Mouse (Mus musculus) layer of hippocampus, postnatal 25 days (tissue): ENCODE results near the gene Bcl7b. TPM values are rescaled to one million over a fixed set of nuclear protein-coding genes. Genes with fewer than 3 reads are reported as not detected.
"Not testable (repeated sequence)": the region's sequence is repeated elsewhere in the genome, so short reads cannot be mapped to it uniquely, and the experiment has no call there.

Experiments used
- DNase-seq, 2 experiments: peaks; one replicate each; pipeline ENCODE4 v3.0.0; 2022; ENCODE audit warnings: mixed read lengths in 2 of 2, low spot score in 1 of 2; ENCODE audit errors: extremely low spot score in 1 of 2
- microRNA-seq, 2 experiments: library from miRNA; unstranded; fragments of <30 nt; microRNA quantifications; one replicate each; pipeline ENCODE4 v1.2.0; 2021
- total RNA-seq, 2 experiments: library from RNA; stranded (reverse); gene quantifications; 2 replicates each; pipeline ENCODE4 v1.2.3; 2021

The Bcl7b gene
- total RNA-seq, 2 experiments from 2014 or later: 49.6 to 53.7 TPM

DNA sequence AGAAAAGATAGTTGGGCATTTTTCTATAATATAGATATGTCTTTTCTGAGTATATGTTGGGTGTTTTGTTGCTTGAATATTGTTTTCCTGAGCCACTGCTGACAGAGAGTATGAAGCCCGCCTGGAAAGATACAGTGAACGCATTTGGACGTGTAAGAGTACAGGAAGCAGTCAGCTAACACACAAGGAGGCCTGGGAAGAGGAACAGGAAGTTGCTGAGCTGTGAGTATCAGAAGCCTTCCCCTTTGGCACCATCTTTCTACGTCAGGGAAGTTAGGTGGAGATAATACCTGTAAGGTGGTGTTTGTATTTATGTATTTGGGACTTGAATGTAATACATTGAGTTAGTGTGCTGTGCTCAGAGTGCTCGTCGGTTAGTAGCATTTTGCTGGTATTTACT is 28.3 kb downstream of the Bcl7b start:
- no peak for DNase-seq

DNA sequence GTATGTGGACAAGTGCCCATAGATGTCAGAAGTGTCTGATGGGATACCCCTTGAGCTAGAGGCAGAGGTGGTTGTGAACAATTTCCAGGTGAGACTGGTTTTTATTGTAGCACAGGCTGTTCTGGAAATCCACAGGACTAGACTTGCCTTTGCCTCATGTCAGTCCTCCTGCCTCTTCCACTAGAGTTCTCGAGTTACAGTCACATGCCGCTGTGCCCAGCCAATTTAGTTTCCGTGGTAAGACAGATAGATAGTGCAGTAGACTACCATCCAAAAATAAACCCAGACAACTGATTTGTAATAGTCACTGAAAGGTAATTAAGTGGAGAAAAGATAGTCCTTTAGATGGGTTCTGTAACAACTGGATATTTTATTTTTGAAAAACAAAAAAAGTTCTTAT is 34.7 kb downstream of the Bcl7b start:
- DNase-seq: no peak

DNA sequence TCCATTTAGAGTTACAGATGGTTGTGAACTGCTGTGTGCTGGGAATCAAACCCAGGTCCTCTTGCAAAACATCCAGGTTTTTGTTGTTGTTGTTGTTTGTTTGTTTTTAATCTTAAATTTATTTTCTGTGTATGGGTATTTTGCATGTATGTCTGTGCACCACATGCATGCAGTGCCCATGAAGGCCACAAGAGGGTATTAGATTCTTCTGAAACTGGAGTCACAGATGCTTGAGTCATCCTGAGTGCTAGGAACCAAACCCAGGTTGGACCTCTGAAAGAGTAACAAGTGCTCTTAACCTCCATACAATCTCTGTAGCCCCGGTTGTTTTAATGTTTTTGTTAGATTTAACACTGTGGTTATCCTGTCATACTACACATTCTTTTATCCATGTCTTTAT is 40.1 kb downstream of the Bcl7b start:
- no peak for DNase-seq

DNA sequence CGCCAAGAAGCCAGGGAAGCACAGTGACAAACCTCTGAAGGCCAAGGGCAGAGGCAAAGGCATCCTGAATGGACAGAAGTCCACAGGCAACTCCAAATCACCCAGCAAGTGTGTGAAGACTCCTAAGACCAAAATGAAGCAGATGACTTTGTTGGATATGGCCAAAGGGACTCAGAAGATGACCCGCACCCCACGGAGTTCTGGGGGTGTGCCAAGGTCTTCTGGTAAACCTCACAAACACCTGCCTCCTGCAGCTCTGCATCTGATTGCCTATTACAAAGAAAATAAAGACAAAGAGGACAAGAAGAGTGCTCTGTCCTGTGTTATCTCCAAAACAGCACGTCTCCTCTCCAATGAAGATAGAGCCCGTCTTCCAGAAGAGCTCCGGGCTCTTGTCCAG is 48.8 kb downstream of the Bcl7b start:
- no peak for DNase-seq

DNA sequence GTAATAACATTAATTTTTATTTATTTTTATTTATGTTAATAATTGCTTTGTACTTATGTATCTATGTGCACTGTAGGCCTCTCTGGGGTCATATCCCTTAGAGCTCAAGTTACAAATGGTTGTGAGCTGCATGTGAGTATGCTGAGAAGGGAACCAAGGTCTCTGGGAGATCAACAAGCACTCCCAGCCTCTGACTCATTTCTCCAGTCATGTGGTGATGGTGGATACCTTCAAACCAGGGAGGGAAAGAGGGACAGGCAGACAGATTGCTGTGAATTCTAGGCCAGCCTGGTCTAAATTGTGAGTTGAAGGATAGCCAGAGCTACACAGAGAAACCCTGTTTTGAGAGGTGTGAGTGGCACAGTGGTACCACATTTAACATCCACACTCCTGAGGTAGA is 52.9 kb downstream of the Bcl7b start:
- no peak for DNase-seq

DNA sequence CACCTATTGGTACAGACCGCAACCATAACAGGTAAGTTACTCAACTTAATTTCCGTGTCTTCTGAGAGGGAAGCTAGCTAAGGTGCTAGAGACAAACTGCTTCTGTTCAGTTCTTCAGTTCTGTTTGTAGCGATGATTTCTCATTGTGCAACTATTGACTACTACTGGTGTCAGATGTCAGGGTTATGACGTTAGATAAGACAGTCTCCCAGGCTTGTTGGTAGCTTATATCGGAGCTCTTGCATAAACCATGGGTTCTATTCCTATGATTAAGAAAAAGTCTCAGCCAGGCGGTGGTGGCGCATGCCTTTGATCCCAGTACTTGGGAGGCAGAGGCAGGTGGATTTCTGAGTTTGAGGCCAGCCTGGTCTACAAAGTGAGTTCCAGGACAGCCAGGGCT is 54.0 kb downstream of the Bcl7b start:
- no peak for DNase-seq

DNA sequence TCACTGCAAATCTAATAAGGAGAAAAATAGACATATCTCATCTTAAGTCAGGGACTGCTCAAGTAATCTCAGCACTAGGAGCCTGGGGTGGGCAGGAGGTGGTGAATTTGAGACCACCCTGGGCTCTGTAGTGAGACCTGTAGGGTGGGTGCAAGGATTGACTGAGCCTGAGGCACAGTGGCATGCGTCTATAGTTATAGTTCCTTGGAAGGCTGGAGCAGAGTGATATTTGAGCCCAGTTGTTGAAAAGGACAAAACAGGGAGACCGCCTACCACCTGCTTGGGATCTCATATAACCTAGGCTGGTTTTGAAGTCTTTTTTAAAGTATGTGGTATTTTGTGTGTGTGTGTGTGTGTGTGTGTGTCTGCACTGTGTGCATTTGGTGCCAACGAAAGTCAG is 56.1 kb downstream of the Bcl7b start:
- DNase-seq: no peak

DNA sequence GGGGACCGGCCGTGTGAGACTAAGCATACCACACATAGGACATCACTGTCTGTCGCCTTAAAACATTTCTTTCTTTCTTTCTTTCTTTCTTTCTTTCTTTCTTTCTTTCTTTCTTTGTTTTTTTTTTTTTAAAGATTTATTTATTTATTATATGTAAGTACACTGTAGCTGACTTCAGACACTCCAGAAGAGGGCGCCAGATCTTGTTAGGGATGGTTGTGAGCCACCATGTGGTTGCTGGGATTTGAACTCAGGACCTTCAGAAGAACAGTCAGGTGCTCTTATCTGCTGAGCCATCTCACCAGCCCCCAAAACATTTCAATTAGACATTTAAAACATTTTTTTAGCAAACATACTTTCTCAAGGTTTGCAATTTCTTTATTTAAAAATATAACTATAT is 57.8 kb downstream of the Bcl7b start:
- DNase-seq: not testable (repeated sequence)

DNA sequence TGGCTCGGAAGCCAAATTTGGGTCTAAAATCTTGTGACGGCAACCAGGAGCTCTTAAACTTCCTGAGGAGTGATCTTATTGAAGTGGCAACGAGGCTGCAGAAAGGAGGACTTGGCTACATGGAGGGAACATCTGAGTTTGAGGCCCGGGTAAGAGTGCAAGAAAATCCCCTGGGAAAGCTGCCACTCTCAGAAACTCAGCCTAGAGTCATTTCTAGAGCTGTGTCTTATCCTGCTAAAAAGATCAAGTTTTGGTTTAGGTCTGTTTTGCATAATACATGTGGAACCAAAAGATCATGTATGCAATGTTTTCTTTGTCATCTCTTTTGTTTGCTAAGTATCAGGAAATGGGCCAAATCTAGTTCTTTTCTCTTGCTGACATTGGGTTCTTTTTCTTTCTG is 62.1 kb downstream of the Bcl7b start:
- no peak for DNase-seq

Small RNAs within 50 kb of the gene (microRNA-seq; reads per million reads assigned to microRNA genes)
- 0 reads per million in 2 experiments for gene Gm25315

Other genes with a start within 250 kb of the Bcl7b start
- gene Mettl27, start 235.9 kb upstream of the Bcl7b start, total RNA-seq: 1 to 10 TPM; 9.2 to 9.3 TPM
- gene Cldn4, start 221.3 kb upstream of the Bcl7b start, total RNA-seq: not detected
- 1 to 10 TPM in 1 of 2 experiments, under 1 TPM in 1; 0.59 to 1.2 TPM for gene Cldn3, start 182.1 kb upstream of the Bcl7b start, total RNA-seq
- gene Abhd11, start 159.1 kb upstream of the Bcl7b start, total RNA-seq: 10 to 100 TPM; 32.0 to 33.4 TPM
- gene Stx1a, start 144.8 kb upstream of the Bcl7b start, total RNA-seq: 100 to 1,000 TPM; 113 to 115 TPM
- 10 to 100 TPM; 43.7 TPM for gene Dnajc30, start 104.1 kb upstream of the Bcl7b start, total RNA-seq
- 10 to 100 TPM; 48.7 to 51.6 TPM for gene Bud23, start 103.3 kb upstream of the Bcl7b start, total RNA-seq
- 10 to 100 TPM; 30.4 to 32.8 TPM for gene Vps37d, start 90.0 kb upstream of the Bcl7b start, total RNA-seq
- 1 to 10 TPM; 3.1 to 5.8 TPM for gene Mlxipl, start 78.4 kb upstream of the Bcl7b start, total RNA-seq
- 10 to 100 TPM; 32.1 to 34.4 TPM for gene Tbl2, start 18.6 kb upstream of the Bcl7b start, total RNA-seq
- 10 to 100 TPM; 65.5 to 72.7 TPM for gene Baz1b, start 19.0 kb downstream of the Bcl7b start, total RNA-seq
- gene Fzd9, start 82.9 kb downstream of the Bcl7b start, total RNA-seq: 1 to 10 TPM; 6.2 to 7.3 TPM
- gene Fkbp6, start 181.8 kb downstream of the Bcl7b start, total RNA-seq: under 1 TPM in 1 of 2 experiments, not detected in 1; 0.31 TPM
- not detected for gene Trim50, start 185.0 kb downstream of the Bcl7b start, total RNA-seq
- 10 to 100 TPM; 20.8 to 24.0 TPM for gene Nsun5, start 201.7 kb downstream of the Bcl7b start, total RNA-seq
- 10 to 100 TPM; 48.9 to 51.7 TPM for gene Pom121, start 226.3 kb downstream of the Bcl7b start, total RNA-seq